Mouse (Mus musculus): ENCODE results near the gene Dpm2. TPM values are rescaled to one million over a fixed set of nuclear protein-coding genes. Genes with fewer than 3 reads are reported as not detected.

Gene Dpm2
- polyA plus RNA-seq (2012; ENCODE audit: insufficient read depth, low replicate concordance): 2.8 and 10.0 TPM in 2 replicates

DNA sequence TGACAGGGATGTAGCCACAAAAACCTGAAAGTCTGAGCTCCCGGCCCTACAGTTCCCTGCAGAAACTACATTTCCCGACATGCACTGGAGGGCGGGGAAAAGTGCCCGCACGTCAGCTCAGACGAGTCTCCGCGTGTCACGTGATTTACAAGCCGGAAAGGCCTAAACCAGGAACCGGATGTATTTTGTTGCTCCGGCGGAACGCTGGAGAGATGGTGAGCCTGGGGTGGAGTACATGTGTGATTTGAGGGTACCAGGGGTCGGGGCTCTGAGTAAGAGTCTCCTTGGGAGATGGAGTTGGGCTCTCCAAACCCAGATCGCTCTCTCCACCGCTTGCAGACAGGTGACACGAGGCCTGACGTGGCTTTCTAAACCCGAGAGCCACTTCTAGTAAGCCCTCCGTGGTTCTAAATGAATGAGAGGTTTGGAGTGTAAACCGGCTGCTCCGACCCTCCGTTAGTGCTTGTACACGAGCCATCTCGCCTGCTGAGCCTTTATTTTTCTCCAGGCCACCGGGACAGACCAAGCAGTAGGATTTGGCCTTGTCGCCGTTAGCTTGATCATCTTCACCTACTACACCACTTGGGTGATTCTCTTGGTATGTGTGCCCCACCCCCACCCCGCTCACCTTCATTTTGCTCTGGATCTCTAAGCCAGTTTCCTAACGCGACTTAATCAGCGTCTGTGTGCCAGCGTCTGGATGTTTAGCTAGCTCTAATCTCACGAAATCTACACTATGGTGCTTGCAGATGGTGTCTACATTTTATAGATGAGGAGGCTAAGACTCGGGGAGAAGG, at the start of gene Dpm2:
Dpm2 (plus strand) TSS at position 161 of the 797 bp plus-strand sequence.
- TF ChIP-seq GATA1 (IDR thresholded peaks at IDR 0.05; ENCODE audit: borderline replicate concordance, low read length): no peak
- peak; percentile 65 for TF ChIP-seq FLI1 (IDR thresholded peaks at IDR 0.05; ENCODE audit: low read length)
- peaks cover 28% of the 10 kb centered on the region for H3K36me3 ChIP-seq (replicated peaks; ENCODE audit: low read length)
- H3K4me1 ChIP-seq: peaks cover 63% of the 10 kb centered on the region
- peak within 1 kb of the TSS; percentile 96 for H3K4me3 ChIP-seq (replicated peaks)
- H3K27me3 ChIP-seq (replicated peaks): peaks cover 14% of the 10 kb centered on the region
- no peaks in the 10 kb centered on the region for H3K9me3 ChIP-seq

DNA sequence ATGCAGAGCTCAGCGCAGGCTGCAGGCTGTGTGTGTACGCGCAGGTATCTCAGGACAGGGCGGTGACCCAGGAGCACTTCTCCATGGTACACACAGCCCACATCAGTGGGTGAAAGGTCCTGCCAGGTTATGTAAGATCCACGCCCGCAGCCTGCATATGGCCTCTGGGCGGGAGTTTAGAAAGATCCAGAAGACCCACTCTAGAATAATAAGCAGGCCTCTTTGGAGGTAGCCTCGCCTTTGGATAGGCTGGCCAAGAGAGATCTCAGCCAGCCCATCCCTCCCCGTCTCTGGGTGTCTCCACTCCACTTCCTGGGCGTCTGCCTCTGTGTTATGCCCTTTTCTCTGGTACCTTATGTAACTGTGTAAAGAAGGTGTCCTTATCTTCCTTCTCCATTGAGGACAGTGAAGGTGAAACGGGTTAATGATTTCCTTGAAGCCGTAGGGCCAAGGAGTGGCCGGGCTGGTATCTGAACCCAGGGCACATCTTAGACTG, 46.1 kb upstream of the Dpm2 start:
- Histone ChIP-seq H3K4me1 (no peaks in the 10 kb centered on the region), H3K9me3 (no peaks in the 10 kb centered on the region), H3K4me3 (replicated peaks) (no peak overlapping the region), H3K27me3 (replicated peaks) (peaks cover 64% of the 10 kb centered on the region), H3K36me3 (replicated peaks; ENCODE audit: low read length) (no peaks in the 10 kb centered on the region)
- TF ChIP-seq GATA1 (IDR thresholded peaks at IDR 0.05; ENCODE audit: borderline replicate concordance, low read length) (no peak), FLI1 (IDR thresholded peaks at IDR 0.05; ENCODE audit: low read length) (no peak)

DNA sequence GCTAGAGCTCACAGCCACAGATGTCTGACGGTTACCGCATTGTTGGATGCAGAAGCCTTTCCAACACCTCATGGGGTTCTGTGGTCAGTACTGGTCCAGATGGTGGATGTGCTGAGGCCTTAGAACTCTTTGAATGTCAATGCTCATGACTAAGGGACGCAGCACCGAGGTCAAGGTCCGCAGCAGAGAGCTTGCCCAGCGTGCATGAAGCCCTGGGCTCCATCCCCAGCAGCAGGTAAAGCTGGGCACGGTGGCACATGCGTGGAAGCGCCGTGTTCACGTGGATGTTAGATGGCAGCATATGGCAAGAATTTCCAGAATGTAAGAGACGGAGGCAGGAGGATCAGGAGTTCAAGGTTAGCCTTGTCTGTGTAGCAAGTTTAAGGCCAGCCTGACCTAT, 44.8 kb upstream of the Dpm2 start:
- Histone ChIP-seq H3K27me3 (replicated peaks) (peaks cover 69% of the 10 kb centered on the region), H3K4me3 (replicated peaks) (no peak overlapping the region), H3K4me1 (peaks cover 5% of the 10 kb centered on the region), H3K36me3 (replicated peaks; ENCODE audit: low read length) (no peaks in the 10 kb centered on the region), H3K9me3 (no peaks in the 10 kb centered on the region)
- TF ChIP-seq GATA1 (IDR thresholded peaks at IDR 0.05; ENCODE audit: borderline replicate concordance, low read length) (no peak), FLI1 (IDR thresholded peaks at IDR 0.05; ENCODE audit: low read length) (no peak)

DNA sequence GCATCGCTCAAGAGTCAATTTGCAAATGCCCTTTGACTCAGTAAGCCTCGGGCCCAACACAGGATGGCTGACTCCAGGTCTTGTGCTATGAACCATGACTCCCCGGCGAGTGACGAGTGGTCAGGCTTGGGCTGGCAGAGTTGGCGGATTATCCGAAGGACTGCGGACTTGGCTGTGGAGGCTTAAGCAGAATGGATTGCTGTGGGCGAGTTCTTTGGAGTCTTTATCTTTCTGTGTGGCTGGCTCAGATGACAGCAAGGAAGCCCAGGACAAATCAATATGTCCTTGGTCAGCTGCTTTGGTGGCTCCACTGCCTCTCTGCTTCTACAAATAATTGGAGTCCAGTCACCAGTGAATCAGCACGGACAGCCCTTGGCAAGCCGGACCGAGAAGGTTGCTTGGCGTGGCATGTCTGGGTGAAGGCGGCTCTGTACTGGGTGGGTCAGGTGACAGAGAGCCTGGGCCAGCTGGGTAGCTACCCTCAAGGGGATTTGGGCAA, 43.1 kb upstream of the Dpm2 start:
- no peak for TF ChIP-seq GATA1 (IDR thresholded peaks at IDR 0.05; ENCODE audit: borderline replicate concordance, low read length)
- TF ChIP-seq FLI1 (IDR thresholded peaks at IDR 0.05; ENCODE audit: low read length): no peak
- Histone ChIP-seq H3K4me1 (peaks cover 5% of the 10 kb centered on the region), H3K4me3 (replicated peaks) (no peak overlapping the region), H3K36me3 (replicated peaks; ENCODE audit: low read length) (no peaks in the 10 kb centered on the region), H3K27me3 (replicated peaks) (peaks cover 75% of the 10 kb centered on the region), H3K9me3 (no peaks in the 10 kb centered on the region)

DNA sequence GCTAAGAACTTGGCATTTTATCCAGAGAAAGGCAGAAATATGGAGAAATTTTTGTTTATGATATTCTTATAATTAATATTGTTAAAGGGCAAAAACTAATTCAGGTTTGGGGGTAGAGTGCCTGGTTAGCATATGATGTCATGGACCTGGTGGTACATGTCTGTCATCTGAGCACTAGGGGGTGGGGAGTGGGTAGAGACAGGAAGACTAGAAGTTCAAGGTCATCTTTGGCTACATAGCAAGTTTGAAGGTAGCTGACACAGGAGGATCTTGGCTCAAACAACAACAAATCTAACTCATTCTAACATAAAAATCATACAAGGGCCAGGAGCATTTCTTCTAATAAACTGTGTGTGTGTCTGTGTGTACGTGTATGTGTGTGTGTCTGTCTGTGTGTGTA, 42.3 kb upstream of the Dpm2 start:
- Histone ChIP-seq H3K9me3 (no peaks in the 10 kb centered on the region), H3K36me3 (replicated peaks; ENCODE audit: low read length) (no peaks in the 10 kb centered on the region), H3K4me3 (replicated peaks) (no peak overlapping the region), H3K27me3 (replicated peaks) (peaks cover 72% of the 10 kb centered on the region), H3K4me1 (peaks cover 6% of the 10 kb centered on the region)
- no peak for TF ChIP-seq GATA1 (IDR thresholded peaks at IDR 0.05; ENCODE audit: borderline replicate concordance, low read length)
- no peak for TF ChIP-seq FLI1 (IDR thresholded peaks at IDR 0.05; ENCODE audit: low read length)

DNA sequence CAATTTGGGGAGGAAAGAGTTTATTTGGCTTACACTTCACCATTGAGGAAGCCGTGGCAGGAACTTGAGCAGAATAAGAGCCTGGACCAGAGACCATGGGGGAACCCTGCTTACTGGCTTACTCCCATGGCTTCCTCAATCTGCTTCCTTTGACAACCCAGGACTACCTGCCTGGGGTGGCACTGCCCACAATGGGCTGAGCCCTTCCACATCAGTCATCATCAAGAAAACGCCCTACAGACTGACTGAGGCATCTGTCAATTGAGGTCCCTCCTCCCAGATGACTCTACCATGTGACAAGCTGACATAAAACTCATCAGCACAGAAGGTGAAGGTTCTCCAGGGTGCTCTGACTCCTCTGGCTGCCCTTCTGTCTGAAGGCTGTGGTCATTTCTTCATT, 40.2 kb upstream of the Dpm2 start:
- peaks cover 18% of the 10 kb centered on the region for H3K4me1 ChIP-seq
- H3K27me3 ChIP-seq (replicated peaks): peaks cover 56% of the 10 kb centered on the region
- no peaks in the 10 kb centered on the region for H3K9me3 ChIP-seq
- H3K4me3 ChIP-seq (replicated peaks): no peak overlapping the region
- TF ChIP-seq GATA1 (IDR thresholded peaks at IDR 0.05; ENCODE audit: borderline replicate concordance, low read length) (no peak), FLI1 (IDR thresholded peaks at IDR 0.05; ENCODE audit: low read length) (no peak)
- no peaks in the 10 kb centered on the region for H3K36me3 ChIP-seq (replicated peaks; ENCODE audit: low read length)

DNA sequence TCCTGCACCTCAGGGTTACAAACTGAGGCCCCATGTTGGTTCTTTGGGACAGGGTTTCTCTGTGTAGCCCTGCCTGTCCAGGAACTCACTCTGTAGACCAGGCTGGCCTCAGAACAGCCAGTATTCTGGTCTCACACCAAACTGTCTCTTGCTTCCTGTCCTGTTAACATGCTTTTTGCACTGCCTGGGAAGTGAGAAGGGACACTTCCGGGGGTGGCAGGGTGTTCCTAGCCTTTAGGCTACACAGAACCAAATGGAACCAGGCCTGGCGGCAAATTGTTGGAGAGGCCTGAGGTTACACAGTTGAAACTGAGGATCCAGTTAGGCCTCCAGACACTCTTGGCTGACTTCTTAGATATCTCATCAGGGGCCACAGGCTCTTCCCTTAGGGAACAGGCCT, 37.5 kb upstream of the Dpm2 start:
- H3K27me3 ChIP-seq (replicated peaks): peaks cover 64% of the 10 kb centered on the region
- no peaks in the 10 kb centered on the region for H3K9me3 ChIP-seq
- H3K4me3 ChIP-seq (replicated peaks): no peak overlapping the region
- peaks cover 41% of the 10 kb centered on the region for H3K4me1 ChIP-seq
- no peaks in the 10 kb centered on the region for H3K36me3 ChIP-seq (replicated peaks; ENCODE audit: low read length)
- TF ChIP-seq GATA1 (IDR thresholded peaks at IDR 0.05; ENCODE audit: borderline replicate concordance, low read length): no peak
- TF ChIP-seq FLI1 (IDR thresholded peaks at IDR 0.05; ENCODE audit: low read length): no peak

DNA sequence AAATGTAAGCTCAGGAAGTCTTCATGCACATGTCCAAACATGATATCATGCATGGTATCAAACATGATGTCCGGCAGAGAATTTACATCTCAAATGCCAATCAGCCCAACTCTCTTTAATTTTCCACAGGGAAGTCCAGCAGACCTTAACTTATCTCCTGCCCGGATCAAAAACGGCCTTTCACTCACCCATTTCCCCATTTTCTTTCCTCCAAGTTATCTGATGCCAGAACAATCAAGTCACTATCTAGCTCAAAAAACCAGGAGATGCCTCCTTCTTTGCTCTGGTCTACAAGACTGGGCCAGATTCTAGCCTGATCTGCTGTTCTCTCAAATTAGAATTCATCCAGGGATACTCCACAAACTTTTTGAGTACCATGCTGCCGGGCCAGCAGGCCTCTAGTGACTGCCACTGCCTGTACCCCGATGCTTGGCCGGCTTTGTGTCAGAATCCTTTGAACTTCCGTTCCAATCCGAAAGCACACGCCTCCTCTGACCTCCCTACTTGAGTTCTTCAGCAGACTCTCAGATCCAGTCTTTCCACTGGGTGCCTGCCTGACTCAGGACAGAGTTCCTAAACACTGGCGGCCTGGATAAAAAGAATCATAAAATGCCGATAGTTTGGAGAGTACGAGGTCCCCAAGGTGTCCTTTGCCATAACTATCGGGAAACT, 36.5 kb upstream of the Dpm2 start:
- Histone ChIP-seq H3K27me3 (replicated peaks) (peaks cover 65% of the 10 kb centered on the region), H3K36me3 (replicated peaks; ENCODE audit: low read length) (no peaks in the 10 kb centered on the region), H3K9me3 (no peaks in the 10 kb centered on the region), H3K4me1 (peaks cover 41% of the 10 kb centered on the region), H3K4me3 (replicated peaks) (peak overlapping the region; percentile 94)
- TF ChIP-seq GATA1 (IDR thresholded peaks at IDR 0.05; ENCODE audit: borderline replicate concordance, low read length) (no peak), FLI1 (IDR thresholded peaks at IDR 0.05; ENCODE audit: low read length) (no peak)

DNA sequence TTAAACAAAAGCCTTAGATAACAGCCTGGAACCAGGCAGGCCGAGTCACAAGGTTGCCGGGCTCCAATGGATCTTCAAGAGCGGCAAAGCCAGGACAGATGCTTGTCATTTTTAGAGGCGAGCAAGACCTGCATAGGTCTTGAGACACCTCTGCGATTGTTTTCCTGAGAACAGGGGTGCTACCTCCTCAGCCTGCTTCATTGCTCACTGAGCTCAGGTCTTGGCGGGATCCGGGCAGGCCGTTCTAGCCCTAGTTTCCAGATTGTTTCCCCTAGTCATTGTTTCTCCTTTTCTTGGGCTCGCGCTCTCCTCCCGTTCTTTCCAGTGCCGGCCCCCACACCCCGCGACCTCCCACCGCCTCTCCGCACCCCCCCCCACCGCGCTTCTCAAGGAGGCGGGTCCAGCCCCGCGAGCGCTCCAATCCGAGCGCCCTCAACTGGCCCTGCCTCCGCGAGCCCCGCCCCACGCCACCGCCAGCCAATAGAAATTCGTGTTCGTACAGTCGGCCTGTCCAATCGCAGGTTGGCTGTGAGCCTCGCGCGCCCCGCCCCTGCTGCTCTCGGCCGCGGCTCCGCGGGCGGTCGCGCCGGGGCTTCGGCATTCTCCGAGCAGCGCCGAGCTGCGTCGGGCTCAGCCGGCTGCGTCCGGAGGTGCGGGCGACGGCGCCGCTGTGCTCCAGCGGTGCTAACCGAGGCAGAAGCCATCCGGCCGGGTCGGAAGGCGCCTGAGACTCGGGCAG, 35.8 kb upstream of the Dpm2 start, which contains the start of gene Fam102a:
Fam102a (plus strand) TSS at position 600 of the 739 bp plus-strand sequence.
- no peaks in the 10 kb centered on the region for H3K9me3 ChIP-seq

More for the DNA sequence above, 35.8 kb upstream of the Dpm2 start, which contains the start of gene Fam102a:
- TF ChIP-seq GATA1 (IDR thresholded peaks at IDR 0.05; ENCODE audit: borderline replicate concordance, low read length): no peak
- TF ChIP-seq FLI1 (IDR thresholded peaks at IDR 0.05; ENCODE audit: low read length): no peak
- H3K4me3 ChIP-seq (replicated peaks): peak within 1 kb of the TSS; percentile 94
- H3K4me1 ChIP-seq: peaks cover 41% of the 10 kb centered on the region
- peaks cover 68% of the 10 kb centered on the region for H3K27me3 ChIP-seq (replicated peaks)
- no peaks in the 10 kb centered on the region for H3K36me3 ChIP-seq (replicated peaks; ENCODE audit: low read length)
